Mouse (Mus musculus) lung, adult 18-20 months (tissue): Measurements from ENCODE around the gene Sparc.

Experiments
- DNase-seq, 2 experiments: peaks; one replicate each; pipeline ENCODE4 v3.0.0; 2022; ENCODE audit warnings: mixed read lengths in 2 of 2

Sparc gene

DNA sequence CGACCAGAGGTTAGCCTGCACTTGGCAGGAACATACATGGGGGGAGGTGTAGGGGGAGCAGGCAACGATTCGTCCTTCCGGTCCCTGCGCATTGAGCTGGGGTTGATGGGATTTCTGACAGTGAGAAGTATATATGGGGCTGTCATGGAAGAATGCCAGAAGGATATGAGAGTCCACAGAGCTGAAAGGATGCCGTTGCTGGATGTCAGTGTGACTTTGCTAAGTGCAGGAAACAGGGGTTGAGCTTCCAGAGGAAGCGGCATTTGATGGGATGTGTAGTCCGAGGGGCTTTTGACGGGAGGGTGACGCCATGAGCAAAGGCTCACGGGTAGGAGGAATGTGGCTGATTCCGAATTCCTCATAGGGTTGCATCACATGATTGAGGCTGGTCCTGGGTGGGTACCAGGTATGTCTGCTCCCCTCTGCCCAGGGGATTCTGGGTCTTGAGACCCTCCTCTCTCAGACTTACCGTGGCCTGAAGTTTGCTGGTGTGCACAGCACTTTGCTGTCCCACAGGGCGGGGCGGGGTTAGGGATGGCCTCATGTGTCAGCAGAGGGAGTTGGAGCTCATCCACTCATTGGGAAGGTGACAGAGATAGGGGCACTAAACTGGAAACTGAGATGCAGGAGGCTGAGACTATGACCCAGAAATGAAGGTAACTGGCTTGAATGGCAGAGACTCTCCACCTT is 64.7 kb downstream of the Sparc start:
- no peak for DNase-seq

DNA sequence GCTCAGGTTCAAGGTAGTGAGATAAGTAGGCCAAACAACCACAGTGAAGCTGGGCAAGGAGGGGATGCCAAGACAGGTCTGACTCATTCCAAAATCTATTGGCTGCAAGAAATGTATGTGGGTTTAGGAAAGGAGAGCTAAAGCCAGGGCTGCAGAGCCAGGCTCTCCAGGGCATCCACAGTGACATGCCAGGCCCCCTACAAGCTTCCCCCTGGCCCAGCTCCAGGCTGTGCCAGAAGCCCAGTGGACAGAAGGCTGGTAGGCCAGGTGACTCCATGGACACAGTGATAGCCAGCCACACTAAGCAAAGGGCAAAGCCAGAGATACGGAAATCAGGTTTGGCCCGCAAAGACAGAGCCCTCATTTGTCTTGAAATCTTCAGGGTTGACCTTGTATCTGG is 66.1 kb downstream of the Sparc start:
- DNase-seq, result no peak
